Mouse (Mus musculus): Measurements from ENCODE around the gene Cyp39a1.

Gene Cyp39a1

DNA sequence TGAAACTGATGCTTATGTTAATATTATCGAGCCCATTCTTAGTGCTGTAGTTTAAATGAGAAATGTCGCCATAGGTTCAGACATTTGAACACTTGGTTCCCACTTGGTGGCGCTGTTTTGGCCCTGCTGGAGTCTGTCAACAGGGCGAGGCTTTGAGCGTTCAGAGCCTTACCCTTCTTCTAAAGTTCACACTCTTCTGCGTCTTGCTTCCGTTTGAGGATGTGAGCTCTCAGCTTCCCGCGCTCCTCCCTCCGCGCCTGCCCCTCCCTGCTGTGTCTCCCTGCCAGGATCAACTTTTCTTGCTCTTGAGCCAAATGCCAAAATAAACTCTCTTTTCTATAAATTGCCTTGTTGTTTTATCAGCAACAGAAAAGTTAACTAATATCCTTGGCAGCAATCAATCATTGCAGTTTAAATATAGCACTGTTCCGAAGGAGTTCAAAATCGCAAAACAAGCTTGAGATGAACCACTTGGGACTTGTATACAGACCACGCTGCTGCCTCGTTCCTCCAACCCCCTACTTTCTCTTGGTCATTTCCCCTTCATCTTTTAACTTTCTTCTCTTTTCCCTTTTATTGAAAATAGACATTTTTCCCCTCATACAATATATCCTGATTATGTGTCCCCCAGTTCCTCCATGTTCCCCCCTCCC lies 91.5 kb downstream of the Cyp39a1 start:
- DNase-seq (ENCODE audit: low read depth, low spot score): peak; percentile 5

DNA sequence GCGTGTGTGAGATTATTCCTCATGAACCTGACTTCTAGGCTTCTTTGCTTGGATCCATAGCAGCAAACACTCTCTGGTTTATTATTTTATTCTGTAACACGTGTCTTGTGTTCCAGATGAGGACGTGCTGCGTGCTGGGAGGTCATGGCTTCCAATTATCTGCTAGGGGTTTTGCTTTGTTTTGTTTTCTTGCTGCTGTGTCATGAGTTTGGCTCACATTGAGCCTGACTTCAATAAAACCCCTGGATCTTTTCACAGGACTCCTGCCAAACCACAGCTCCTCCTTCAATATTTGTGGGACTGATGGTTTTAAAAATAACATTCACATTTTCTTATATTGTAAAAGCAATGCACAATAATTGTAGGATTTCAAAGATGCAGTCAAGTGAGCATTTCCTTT lies 117.3 kb downstream of the Cyp39a1 start:
- DNase-seq (ENCODE audit: low read depth, low spot score): no peak

DNA sequence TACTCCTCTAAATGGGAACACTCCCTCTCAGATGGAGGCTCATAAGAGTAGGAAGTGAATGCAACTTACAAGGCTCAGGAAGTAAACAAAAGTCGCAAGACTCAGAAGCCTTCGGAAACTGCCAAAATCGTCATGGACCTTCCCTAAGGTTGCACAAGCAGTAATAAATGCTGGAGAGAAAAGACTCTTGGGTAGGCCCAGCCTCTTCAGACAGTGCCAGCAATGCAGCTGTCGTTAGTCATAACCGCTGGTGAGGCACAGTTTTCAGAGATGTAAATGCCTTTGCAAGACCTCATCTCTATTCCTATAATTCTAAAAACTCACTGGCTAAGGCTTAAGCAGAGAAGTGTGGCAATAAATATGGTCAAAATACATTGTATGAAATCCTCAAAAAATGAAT lies 121.0 kb downstream of the Cyp39a1 start:
- no peak for DNase-seq (ENCODE audit: low read depth, low spot score)

DNA sequence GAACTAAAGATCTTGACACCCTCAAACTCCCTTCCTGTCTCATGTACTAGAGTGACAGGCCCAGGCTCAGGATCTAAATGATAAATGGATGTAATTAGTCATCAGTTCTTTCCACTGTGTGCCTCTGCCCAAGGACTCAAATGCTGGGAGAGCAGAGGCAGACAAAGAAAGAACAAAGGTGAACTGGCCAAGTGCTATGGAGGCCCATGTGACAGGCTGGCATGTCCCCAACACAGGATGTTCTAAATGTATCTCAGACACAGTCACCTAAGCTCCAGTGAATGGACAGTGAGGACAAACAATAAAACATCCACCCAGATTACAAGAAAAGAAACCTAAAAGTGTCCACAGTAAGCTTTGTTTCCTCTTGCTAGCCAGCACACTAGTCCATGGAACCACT lies 122.2 kb downstream of the Cyp39a1 start:
- no peak for DNase-seq (ENCODE audit: low read depth, low spot score)

DNA sequence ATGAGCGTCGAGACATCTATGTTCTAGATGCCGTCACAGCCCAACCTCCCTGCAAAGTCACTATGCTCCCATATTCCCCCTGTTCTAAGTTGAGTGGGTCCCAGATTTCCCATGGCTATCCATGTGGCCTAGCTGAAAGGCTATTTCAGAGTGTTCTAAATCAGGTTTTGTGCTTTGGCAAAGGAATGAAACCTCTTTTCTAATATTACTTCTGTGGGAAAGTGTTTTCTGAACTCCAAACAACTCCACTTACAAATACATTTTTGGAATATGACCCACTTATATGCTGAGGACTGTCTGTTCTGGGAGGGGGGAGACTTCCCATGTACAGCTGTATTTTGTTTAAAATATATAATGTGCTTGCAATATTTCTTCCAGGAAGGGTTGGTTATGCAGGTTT lies 124.5 kb downstream of the Cyp39a1 start:
- no peak for DNase-seq (ENCODE audit: low read depth, low spot score)

DNA sequence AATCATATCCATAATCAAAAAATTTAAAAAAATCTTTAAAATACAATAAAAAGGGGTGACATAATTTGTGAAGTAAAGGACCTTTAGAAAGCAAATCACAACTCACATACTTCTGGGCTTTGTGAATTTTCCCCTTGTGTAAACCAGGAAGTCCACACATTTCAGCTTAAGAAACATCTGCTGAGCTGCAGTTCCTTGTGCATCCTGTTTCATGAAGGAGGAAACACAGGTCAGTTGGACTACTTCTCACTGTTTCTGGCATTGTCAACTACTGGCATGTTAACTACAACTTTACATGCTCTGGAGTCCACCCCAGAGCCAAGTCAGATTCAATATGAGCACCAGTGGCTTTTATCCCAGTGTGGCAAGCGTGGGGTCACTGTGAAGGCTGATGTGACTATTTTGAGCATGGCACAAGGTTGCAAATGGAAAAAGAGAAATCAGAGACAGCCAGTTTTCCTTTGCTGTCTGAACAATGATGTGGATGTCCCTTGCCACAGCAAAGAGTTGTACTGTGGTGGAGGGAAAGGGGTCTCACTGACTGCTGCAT lies 127.6 kb downstream of the Cyp39a1 start:
- no peak for DNase-seq (ENCODE audit: low read depth, low spot score)
